Mouse (Mus musculus) left cerebral cortex, adult 2 months (tissue): ENCODE results near the gene Reps2. TPM values are rescaled to one million over a fixed set of nuclear protein-coding genes. Genes with fewer than 3 reads are reported as not detected.
A peak's percentile ranks its signal among the peaks of the same experiment; 100 is the strongest.

Experiments used
- DNase-seq, 2 experiments: peaks; one replicate each; pipeline ENCODE4 v3.0.0; 2021 to 2022; ENCODE audit warnings: low spot score in 2 of 2, mixed read lengths in 1 of 2; ENCODE audit errors: extremely low spot score in 1 of 2
- H3K27ac ChIP-seq: fragments of 200-600 bp; 2 replicates; pipeline ENCODE4 v1.8.1; 2022
- H3K4me3 ChIP-seq: fragments of 200-600 bp; 2 replicates; pipeline ENCODE4 v1.8.1; 2022
- CTCF ChIP-seq: fragments of 200-600 bp; IDR thresholded peaks from 2 replicates; pipeline ENCODE4 v1.8.1; 2022; ENCODE audit warnings: antibody characterized with exemption, mild to moderate bottlenecking, moderate library complexity
- intact Hi-C: fragments of 180-260 bp; cut with DNase I; formaldehyde crosslinking; loops from one replicate; pipeline ENCODE4 v1.15.1; 2025
- total RNA-seq, 2 experiments: library from RNA; stranded (reverse); gene quantifications; 2 replicates each; pipeline ENCODE4 v1.2.3; 2021

Reps2 gene
- total RNA-seq, 2 experiments from 2014 or later: 147 to 153 TPM

- peak; percentile 43 to 62 for DNase-seq
- no peak for TF ChIP-seq CTCF
- H3K27ac ChIP-seq: no peak overlapping the region
- intact Hi-C loops: no loop called here
- no peak overlapping the region for H3K4me3 ChIP-seq
Measured at GRCm38 (mm10) chrX:162462156-162462555, 181.3 kb downstream of the Reps2 start.

DNA sequence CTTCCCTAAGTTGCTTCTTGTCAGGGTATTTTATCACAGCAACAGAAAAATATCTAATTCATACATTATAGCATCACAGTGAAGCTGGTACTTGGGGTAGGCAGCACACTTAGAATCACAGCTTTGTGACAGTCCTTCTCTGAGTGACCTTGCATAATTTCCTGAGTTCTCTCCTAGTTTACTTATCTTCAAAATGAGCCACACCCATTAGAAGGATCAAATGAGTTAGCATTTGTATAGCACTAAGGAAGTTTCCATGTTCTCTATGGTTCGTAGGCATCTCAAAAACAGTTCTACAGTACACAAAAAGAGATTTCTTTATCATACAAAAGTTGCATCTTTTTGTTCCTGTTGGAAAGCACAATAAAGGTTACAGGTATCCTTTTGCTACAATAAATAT is 187.0 kb downstream of the Reps2 start:
- TF ChIP-seq CTCF: no peak
- intact Hi-C loops: no loop called here
- H3K4me3 ChIP-seq: no peak overlapping the region
- no peak overlapping the region for H3K27ac ChIP-seq
- no peak for DNase-seq

DNA sequence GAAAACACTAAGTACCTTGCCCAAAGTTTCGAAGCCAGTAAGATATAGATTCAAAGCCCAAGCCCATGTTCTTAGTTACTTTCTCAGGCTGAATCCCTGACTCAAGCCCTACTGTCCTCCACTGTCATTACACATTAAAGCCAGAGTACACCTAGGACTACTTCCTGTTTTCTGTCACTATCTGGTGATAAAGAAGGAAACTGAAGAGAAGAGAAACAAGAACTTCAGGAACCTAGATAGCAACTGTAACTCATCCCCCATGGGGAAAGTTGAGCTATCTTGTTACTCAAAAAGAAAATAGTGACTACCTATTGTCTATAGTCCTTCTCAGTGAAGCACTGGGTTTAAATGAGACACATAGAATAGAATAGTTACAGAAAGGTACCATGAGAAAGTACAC is 188.1 kb downstream of the Reps2 start:
- DNase-seq: no peak
- H3K27ac ChIP-seq: no peak overlapping the region
- no peak overlapping the region for H3K4me3 ChIP-seq
- intact Hi-C loops: no loop called here
- TF ChIP-seq CTCF: no peak

- peak; percentile 54 for TF ChIP-seq CTCF
- Histone ChIP-seq H3K27ac (no peak overlapping the region), H3K4me3 (no peak overlapping the region)
- intact Hi-C loops: loop anchor here (5.0 kb wide), 1 partner anchor 487 kb away; no protein-coding TSS in a partner anchor
- DNase-seq: no peak
Measured at GRCm38 (mm10) chrX:162453821-162454402, 189.5 kb downstream of the Reps2 start.

DNA sequence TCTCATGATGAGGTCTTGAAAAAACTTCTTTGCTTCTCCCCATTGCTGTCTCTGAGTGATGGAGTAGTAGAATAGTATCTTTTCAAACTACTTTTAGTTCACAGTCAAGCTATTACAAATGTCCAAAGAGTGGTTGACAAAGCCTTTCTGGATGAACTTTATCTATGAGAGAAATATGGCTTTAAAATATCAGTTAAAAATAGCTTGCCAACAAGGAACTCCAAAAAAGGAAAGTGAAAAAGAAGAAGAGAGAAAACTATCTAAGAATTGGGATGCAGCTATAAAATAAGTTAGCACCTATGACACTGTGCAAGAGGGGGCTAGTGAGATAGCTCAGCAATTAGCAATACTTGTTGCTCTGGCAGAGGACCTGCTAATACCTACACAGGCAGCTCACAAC is 190.8 kb downstream of the Reps2 start:
- no peak for TF ChIP-seq CTCF
- DNase-seq: no peak
- Histone ChIP-seq H3K27ac (no peak overlapping the region), H3K4me3 (no peak overlapping the region)
- intact Hi-C loops: loop anchor here (5.0 kb wide), 1 partner anchor 485 kb away; no protein-coding TSS in a partner anchor

DNA sequence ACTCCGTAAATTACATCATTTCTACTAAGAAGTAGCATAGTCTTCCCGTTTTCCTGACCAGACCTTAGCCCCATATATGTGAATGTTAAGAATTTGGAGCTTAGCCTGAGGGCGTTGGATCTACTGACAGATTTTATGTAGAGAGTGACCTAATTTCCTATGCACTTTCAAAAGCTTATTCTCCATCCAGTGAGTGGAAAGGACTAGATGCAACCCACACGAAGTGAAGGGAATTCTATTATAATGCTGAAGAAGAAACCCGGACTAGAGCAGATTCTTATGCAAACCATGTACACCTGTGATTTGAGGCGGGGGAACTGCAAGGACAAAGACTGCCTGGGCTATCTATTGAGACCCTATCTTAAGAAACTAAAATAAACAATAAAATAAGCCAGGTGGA is 195.5 kb downstream of the Reps2 start:
- Histone ChIP-seq H3K27ac (no peak overlapping the region), H3K4me3 (no peak overlapping the region)
- no peak for TF ChIP-seq CTCF
- DNase-seq: no peak
- intact Hi-C loops: no loop called here

DNA sequence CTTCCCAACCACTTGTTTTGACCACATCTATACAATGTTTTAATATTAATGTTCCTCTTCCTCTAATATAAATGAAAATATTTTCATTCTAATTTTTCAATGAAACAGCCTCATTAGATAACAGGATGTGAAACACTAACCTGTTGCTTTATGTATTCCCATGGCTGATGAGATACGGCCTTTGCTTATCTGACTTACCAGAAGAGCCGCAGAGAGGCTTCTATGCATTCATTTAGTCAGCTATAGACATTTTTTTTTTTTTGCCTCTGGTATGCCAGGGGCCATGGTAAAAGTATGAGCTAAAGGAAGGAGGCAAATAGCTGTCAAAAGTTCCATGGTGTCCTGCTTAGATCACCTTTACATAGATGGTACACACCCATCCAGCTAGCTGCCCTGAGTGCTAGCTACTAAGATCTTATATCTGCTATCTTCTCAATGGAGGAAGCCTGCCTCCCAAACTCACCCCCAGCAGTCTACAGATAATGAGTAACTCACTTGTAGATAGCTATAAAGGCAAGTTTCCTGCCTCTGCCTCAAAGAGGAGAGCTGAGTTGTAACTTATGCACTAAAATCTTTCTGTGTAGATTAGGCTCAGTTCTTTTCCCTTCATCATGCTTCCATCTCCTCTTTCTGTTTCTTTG is 196.7 kb downstream of the Reps2 start:
- no peak for DNase-seq
- Histone ChIP-seq H3K4me3 (no peak overlapping the region), H3K27ac (no peak overlapping the region)
- no peak for TF ChIP-seq CTCF
- intact Hi-C loops: no loop called here

DNA sequence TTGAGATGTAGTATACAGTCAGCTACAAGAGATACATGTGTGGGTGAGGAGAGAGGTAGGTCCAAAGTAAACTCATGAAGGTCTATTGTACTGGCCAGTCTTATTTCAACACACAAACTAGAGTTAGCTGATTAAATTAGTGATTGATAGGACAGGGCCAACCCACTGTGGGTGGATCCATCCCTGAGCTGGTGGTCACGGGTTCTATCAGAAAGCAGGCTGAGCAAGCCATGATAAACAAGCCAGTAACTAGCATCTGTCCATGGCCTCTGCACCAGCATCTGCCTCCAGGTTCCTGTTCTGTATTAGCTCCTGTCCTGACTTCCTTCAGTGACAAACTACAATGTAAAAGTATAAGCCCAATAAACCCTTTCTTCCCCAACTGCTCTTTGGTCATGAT is 200.1 kb downstream of the Reps2 start:
- Histone ChIP-seq H3K4me3 (no peak overlapping the region), H3K27ac (no peak overlapping the region)
- no peak for TF ChIP-seq CTCF
- intact Hi-C loops: no loop called here
- DNase-seq: no peak

DNA sequence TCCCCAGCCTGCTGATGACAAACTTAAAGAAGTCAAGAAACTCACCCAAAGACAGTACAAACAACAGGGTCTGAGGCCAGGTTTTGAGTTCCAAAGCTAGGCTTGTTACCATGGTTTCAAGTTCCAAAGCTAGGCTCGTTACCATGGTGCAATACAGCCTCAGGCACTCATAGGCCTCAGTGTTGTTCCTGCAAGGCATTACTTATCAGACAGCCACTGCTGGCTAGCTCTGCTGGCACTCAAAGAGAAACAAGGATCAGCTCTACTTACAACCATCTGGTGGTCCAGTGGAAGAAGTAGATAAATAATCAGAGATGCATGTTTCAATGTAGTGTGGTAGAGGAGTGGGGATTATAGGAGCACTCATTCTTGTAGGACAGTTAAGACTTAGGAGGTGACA is 200.5 kb downstream of the Reps2 start:
- no peak overlapping the region for H3K27ac ChIP-seq
- DNase-seq: no peak
- TF ChIP-seq CTCF: no peak
- intact Hi-C loops: no loop called here
- no peak overlapping the region for H3K4me3 ChIP-seq

DNA sequence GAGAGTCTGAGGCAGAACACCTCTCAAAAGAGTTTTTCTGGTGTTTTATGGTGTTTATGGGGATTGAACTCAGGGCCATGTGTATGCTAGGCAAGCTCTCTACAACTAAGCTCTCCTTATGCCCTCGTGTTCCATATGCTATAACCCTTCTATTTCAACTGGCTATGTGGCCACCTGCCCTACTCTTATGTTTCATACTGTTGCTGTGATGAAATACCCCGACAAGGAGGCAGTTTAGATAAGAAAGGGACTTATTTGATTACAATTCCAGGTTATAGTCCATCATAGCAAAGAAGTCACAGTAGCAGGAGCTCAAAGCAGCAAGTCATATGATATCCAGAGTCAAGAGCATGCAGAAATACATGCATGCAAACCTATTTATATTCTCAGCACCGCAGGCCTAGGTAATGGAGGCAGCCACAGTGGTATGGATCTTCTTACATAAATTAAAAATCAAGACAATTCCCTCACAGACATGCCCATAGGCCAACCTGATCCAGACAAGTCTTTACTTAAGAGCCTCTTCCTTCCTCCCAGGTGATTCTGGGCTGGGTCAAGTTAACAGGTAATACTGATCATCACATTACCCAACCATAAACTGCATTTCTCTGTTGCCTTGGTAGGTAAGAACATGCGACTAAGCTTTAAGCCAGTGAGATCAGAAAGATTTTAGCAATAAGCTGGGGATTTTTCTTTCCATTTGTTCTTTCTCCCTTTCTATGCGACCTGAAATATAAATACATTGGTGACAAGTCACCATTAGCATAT is 210.5 kb downstream of the Reps2 start:
- no peak overlapping the region for H3K4me3 ChIP-seq
- intact Hi-C loops: no loop called here
- H3K27ac ChIP-seq: no peak overlapping the region
- TF ChIP-seq CTCF: no peak
- DNase-seq: no peak

DNA sequence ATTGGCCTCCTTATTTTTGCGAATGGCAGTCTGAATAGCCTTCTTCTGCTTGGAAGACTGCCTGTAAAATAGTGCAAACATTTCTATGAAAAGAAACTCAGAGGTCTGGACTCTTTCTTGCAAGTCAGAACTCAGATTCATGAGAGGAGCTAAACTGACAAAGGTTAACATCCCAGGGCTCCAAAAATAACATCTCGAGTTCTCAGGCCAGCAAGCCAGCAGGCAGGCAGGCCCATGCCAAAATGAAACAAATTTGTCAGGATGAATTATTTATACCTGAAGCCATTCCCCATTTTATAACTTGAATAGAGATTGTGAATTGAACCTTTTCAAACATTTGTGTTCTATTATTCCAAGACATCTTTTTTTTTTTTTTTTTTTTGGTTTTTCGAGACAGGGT is 215.8 kb downstream of the Reps2 start:
- no peak for DNase-seq
- Histone ChIP-seq H3K4me3 (no peak overlapping the region), H3K27ac (no peak overlapping the region)
- TF ChIP-seq CTCF: no peak
- intact Hi-C loops: no loop called here

DNA sequence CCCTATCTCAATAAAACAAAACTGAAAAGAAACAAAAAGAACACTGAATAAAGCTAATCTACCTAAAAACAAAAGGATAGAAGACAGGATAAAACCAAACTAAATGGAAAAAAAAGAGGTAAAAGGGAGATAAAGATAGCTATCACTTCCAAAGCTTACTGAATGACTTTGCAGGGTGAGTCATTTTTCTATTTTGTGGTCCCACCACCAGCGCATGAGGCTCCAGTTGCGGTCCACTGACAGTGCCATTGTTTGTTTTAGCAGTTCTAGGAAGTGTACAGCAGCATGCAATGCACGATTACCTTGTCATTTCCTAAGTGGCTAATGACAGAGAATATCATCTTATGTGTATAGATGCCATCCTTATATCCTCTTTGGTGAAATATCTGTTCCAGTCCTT is 224.0 kb downstream of the Reps2 start:
- no peak overlapping the region for H3K4me3 ChIP-seq
- DNase-seq: no peak
- H3K27ac ChIP-seq: no peak overlapping the region
- intact Hi-C loops: no loop called here
- no peak for TF ChIP-seq CTCF
